Mouse (Mus musculus) ovary, postnatal 36 days (tissue): Measurements from ENCODE around the gene Gm11639.
A peak's percentile ranks its signal among the peaks of the same experiment; 100 is the strongest.
"Not testable (repeated sequence)": the region's sequence is repeated elsewhere in the genome, so short reads cannot be mapped to it uniquely, and the experiment has no call there.

Experiments used
- DNase-seq: peaks from one replicate; pipeline ENCODE4 v3.0.0; 2022; ENCODE audit warnings: low spot score, mixed read lengths

Gm11639 gene

GRCm38 (mm10) chr11:104707084-104707483 is 21.6 kb downstream of the Gm11639 start:
- DNase-seq = no peak

GRCm38 (mm10) chr11:104744995-104745568 is 59.6 kb downstream of the Gm11639 start:
- no peak for DNase-seq

- no peak for DNase-seq
Observed at GRCm38 (mm10) chr11:104765762-104766161, 80.3 kb downstream of the Gm11639 start.

- no peak for DNase-seq
Observed at GRCm38 (mm10) chr11:104767068-104767467, 81.6 kb downstream of the Gm11639 start.

- DNase-seq = peak; percentile 34
Observed at GRCm38 (mm10) chr11:104768072-104768471, 82.6 kb downstream of the Gm11639 start.

- DNase-seq = no peak
Observed at GRCm38 (mm10) chr11:104778796-104779195, 93.3 kb downstream of the Gm11639 start.

- DNase-seq = no peak
Observed at GRCm38 (mm10) chr11:104944723-104945122, 259.2 kb downstream of the Gm11639 start.

GRCm38 (mm10) chr11:104952349-104952748 is 266.8 kb downstream of the Gm11639 start:
- DNase-seq = no peak

GRCm38 (mm10) chr11:104967862-104968261 is 282.4 kb downstream of the Gm11639 start:
- no peak for DNase-seq

- no peak for DNase-seq
Observed at GRCm38 (mm10) chr11:104968388-104968787, 282.9 kb downstream of the Gm11639 start.

GRCm38 (mm10) chr11:104971322-104971721 is 285.8 kb downstream of the Gm11639 start:
- no peak for DNase-seq

GRCm38 (mm10) chr11:104972480-104972879 is 287.0 kb downstream of the Gm11639 start:
- no peak for DNase-seq

GRCm38 (mm10) chr11:104977976-104978375 is 292.5 kb downstream of the Gm11639 start:
- DNase-seq = no peak

GRCm38 (mm10) chr11:104981342-104982055 is 296.0 kb downstream of the Gm11639 start:
- DNase-seq = no peak

GRCm38 (mm10) chr11:105009232-105009631 is 323.7 kb downstream of the Gm11639 start:
- no peak for DNase-seq

GRCm38 (mm10) chr11:105021071-105021470 is 335.6 kb downstream of the Gm11639 start:
- DNase-seq = no peak

GRCm38 (mm10) chr11:105028744-105029348 is 343.3 kb downstream of the Gm11639 start:
- DNase-seq = peak; percentile 7

- DNase-seq = no peak
Observed at GRCm38 (mm10) chr11:105029525-105029924, 344.0 kb downstream of the Gm11639 start.

GRCm38 (mm10) chr11:105030229-105030628 is 344.7 kb downstream of the Gm11639 start:
- DNase-seq = no peak

GRCm38 (mm10) chr11:105031103-105031502 is 345.6 kb downstream of the Gm11639 start:
- DNase-seq = no peak

GRCm38 (mm10) chr11:105035081-105035480 is 349.6 kb downstream of the Gm11639 start:
- no peak for DNase-seq

GRCm38 (mm10) chr11:105063292-105063691 is 377.8 kb downstream of the Gm11639 start, which contains the start of gene Efcab3:
Gene Efcab3 (plus strand): TSS chr11:105063592.
- no peak for DNase-seq

- DNase-seq = not testable (repeated sequence)
Observed at GRCm38 (mm10) chr11:105112448-105112847, 426.9 kb downstream of the Gm11639 start.
